Mouse (Mus musculus): ENCODE measurements at regions not wholly inside any gene's neighbourhood (a gene's known extent, or its start where the extent isn't known, plus 50 kb on each side); places are given as distances from the start of the nearest gene placed in this dataset.

GRCm38 (mm10) chr7:71419261-71419660, 68.0 kb upstream of the Gm10295 start:
- H3K4me3 ChIP-seq (ENCODE audit: insufficient read depth, low read length) = no peak overlapping the region
- H3K4me1 ChIP-seq (ENCODE audit: control insufficient read depth, insufficient read depth, low read length) = no peaks in the 10 kb centered on the region
- TF ChIP-seq CTCF (IDR thresholded peaks at IDR 0.05; ENCODE audit: low read depth, low read length) (no peak), POLR2A (IDR thresholded peaks at IDR 0.05; ENCODE audit: borderline replicate concordance, low read depth, low read length) (no peak)
- no peak overlapping the region for H3K27ac ChIP-seq (ENCODE audit: insufficient read depth, low read depth, low read length)

GRCm38 (mm10) chr7:71418856-71419255, 67.6 kb upstream of the Gm10295 start:
- Histone ChIP-seq H3K4me3 (ENCODE audit: insufficient read depth, low read length) (no peak overlapping the region), H3K4me1 (ENCODE audit: control insufficient read depth, insufficient read depth, low read length) (no peaks in the 10 kb centered on the region), H3K27ac (ENCODE audit: insufficient read depth, low read depth, low read length) (no peak overlapping the region)
- TF ChIP-seq CTCF (IDR thresholded peaks at IDR 0.05; ENCODE audit: low read depth, low read length) (no peak), POLR2A (IDR thresholded peaks at IDR 0.05; ENCODE audit: borderline replicate concordance, low read depth, low read length) (no peak)

GRCm38 (mm10) chr7:71414756-71415155, 63.5 kb upstream of the Gm10295 start:
- no peaks in the 10 kb centered on the region for H3K4me1 ChIP-seq (ENCODE audit: control insufficient read depth, insufficient read depth, low read length)
- no peak for TF ChIP-seq POLR2A (IDR thresholded peaks at IDR 0.05; ENCODE audit: borderline replicate concordance, low read depth, low read length)
- TF ChIP-seq CTCF (IDR thresholded peaks at IDR 0.05; ENCODE audit: low read depth, low read length) = no peak
- no peak overlapping the region for H3K27ac ChIP-seq (ENCODE audit: insufficient read depth, low read depth, low read length)
- H3K4me3 ChIP-seq (ENCODE audit: insufficient read depth, low read length) = no peak overlapping the region

- no peaks in the 10 kb centered on the region for H3K4me1 ChIP-seq (ENCODE audit: control insufficient read depth, insufficient read depth, low read length)
- H3K4me3 ChIP-seq (ENCODE audit: insufficient read depth, low read length) = no peak overlapping the region
- TF ChIP-seq POLR2A (IDR thresholded peaks at IDR 0.05; ENCODE audit: borderline replicate concordance, low read depth, low read length) = no peak
- H3K27ac ChIP-seq (ENCODE audit: insufficient read depth, low read depth, low read length) = no peak overlapping the region
These were observed 61.8 kb upstream of the Gm10295 start for GRCm38 (mm10) chr7:71413121-71413520.

- no peak for TF ChIP-seq POLR2A (IDR thresholded peaks at IDR 0.05; ENCODE audit: borderline replicate concordance, low read depth, low read length)
- TF ChIP-seq CTCF (IDR thresholded peaks at IDR 0.05; ENCODE audit: low read depth, low read length) = peak; percentile 47; the same call in 1 of the 2 replicates
- Histone ChIP-seq H3K27ac (ENCODE audit: insufficient read depth, low read depth, low read length) (no peak overlapping the region), H3K4me1 (ENCODE audit: control insufficient read depth, insufficient read depth, low read length) (no peaks in the 10 kb centered on the region), H3K4me3 (ENCODE audit: insufficient read depth, low read length) (no peak overlapping the region)
These were observed 60.8 kb upstream of the Gm10295 start for GRCm38 (mm10) chr7:71412079-71412478.

- Histone ChIP-seq H3K4me3 (ENCODE audit: insufficient read depth, low read length) (no peak overlapping the region), H3K27ac (ENCODE audit: insufficient read depth, low read depth, low read length) (no peak overlapping the region), H3K4me1 (ENCODE audit: control insufficient read depth, insufficient read depth, low read length) (no peaks in the 10 kb centered on the region)
- TF ChIP-seq CTCF (IDR thresholded peaks at IDR 0.05; ENCODE audit: low read depth, low read length) = no peak
- TF ChIP-seq POLR2A (IDR thresholded peaks at IDR 0.05; ENCODE audit: borderline replicate concordance, low read depth, low read length) = no peak
These were observed 60.2 kb upstream of the Gm10295 start for GRCm38 (mm10) chr7:71411293-71412011.

- no peaks in the 10 kb centered on the region for H3K4me1 ChIP-seq (ENCODE audit: control insufficient read depth, insufficient read depth, low read length)
- H3K27ac ChIP-seq (ENCODE audit: insufficient read depth, low read depth, low read length) = no peak overlapping the region
- no peak overlapping the region for H3K4me3 ChIP-seq (ENCODE audit: insufficient read depth, low read length)
- TF ChIP-seq POLR2A (IDR thresholded peaks at IDR 0.05; ENCODE audit: borderline replicate concordance, low read depth, low read length) = no peak
- TF ChIP-seq CTCF (IDR thresholded peaks at IDR 0.05; ENCODE audit: low read depth, low read length) = no peak
These were observed 58.6 kb upstream of the Gm10295 start for GRCm38 (mm10) chr7:71409903-71410302.

- Histone ChIP-seq H3K4me3 (ENCODE audit: insufficient read depth, low read length) (no peak overlapping the region), H3K4me1 (ENCODE audit: control insufficient read depth, insufficient read depth, low read length) (no peaks in the 10 kb centered on the region), H3K27ac (ENCODE audit: insufficient read depth, low read depth, low read length) (no peak overlapping the region)
- TF ChIP-seq CTCF (IDR thresholded peaks at IDR 0.05; ENCODE audit: low read depth, low read length) (no peak), POLR2A (IDR thresholded peaks at IDR 0.05; ENCODE audit: borderline replicate concordance, low read depth, low read length) (no peak)
These were observed 57.8 kb upstream of the Gm10295 start for GRCm38 (mm10) chr7:71409061-71409460.

- no peaks in the 10 kb centered on the region for H3K4me1 ChIP-seq (ENCODE audit: control insufficient read depth, insufficient read depth, low read length)
- no peak overlapping the region for H3K4me3 ChIP-seq (ENCODE audit: insufficient read depth, low read length)
- H3K27ac ChIP-seq (ENCODE audit: insufficient read depth, low read depth, low read length) = no peak overlapping the region
- TF ChIP-seq CTCF (IDR thresholded peaks at IDR 0.05; ENCODE audit: low read depth, low read length) (no peak), POLR2A (IDR thresholded peaks at IDR 0.05; ENCODE audit: borderline replicate concordance, low read depth, low read length) (no peak)
These were observed 55.0 kb upstream of the Gm10295 start for GRCm38 (mm10) chr7:71406283-71406682.
